Mouse (Mus musculus) megakaryocyte, embryonic 14.5 days (primary cell): ENCODE measurements around the gene 9330159F19Rik.

ENCODE experiments used
- FLI1 ChIP-seq: IDR thresholded peaks from 2 replicates; pipeline ENCODE4 v1.6.1; 2012; ENCODE audit warnings: low read length, inconsistent platforms, mixed read lengths
- GATA1 ChIP-seq: IDR thresholded peaks from 3 replicates; pipeline ENCODE4 v1.6.1; 2012; ENCODE audit warnings: mixed read lengths, low read length, inconsistent platforms, borderline replicate concordance

DNA sequence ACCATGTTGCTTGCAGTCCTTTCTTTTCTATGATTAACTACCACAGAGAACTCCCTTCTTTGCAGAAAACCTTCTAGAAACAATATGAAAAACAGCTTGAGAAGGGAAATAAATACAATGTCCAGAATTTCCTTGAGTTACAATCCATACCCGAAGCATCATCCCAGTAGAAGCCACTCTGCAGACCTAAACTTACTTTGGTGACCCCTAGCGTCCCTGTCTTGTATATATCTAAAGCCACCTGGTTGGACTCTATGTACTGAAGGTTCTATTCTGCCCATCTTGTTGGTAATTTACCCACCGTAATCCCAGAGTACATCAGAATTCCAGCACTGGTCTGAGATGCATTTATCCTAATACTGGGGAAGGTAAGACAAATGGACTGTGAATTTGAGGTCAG lies 11.6 kb upstream of the 9330159F19Rik start:
- TF ChIP-seq GATA1 (no peak), FLI1 (no peak)
